Mouse (Mus musculus) small intestine, adult 2 months (tissue): ENCODE measurements around the gene Mecom.

ENCODE experiments used
- CTCF ChIP-seq: fragments of 200-500 bp; IDR thresholded peaks from 2 replicates; pipeline ENCODE4 v1.5.1; 2012; ENCODE audit warnings: low read depth, mild to moderate bottlenecking, control low read depth, inconsistent platforms, low read length, moderate library complexity, mixed read lengths; ENCODE audit not compliant: insufficient replicate concordance, insufficient read length; ENCODE audit errors: extremely low read depth
- POLR2A ChIP-seq: fragments of 200-500 bp; IDR thresholded peaks from 2 replicates; pipeline ENCODE4 v1.6.1; 2012; ENCODE audit warnings: low read depth, mild to moderate bottlenecking, control low read depth, inconsistent platforms, low read length, moderate library complexity

- TF ChIP-seq POLR2A, result no peak
- no peak for TF ChIP-seq CTCF
Measured at GRCm38 (mm10) chr3:30448624-30449023, 99.2 kb downstream of the Mecom start.
